Mouse (Mus musculus) cortical plate, adult 2 months (tissue): ENCODE data around the gene Sprtn.

Experiments used
- CTCF ChIP-seq: fragments of 200-500 bp; IDR thresholded peaks from 2 replicates; pipeline ENCODE4 v1.5.1; 2011; ENCODE audit warnings: mild to moderate bottlenecking, control low read depth, low read length; ENCODE audit not compliant: insufficient read depth; ENCODE audit errors: extremely low read depth
- POLR2A ChIP-seq: fragments of 200-500 bp; IDR thresholded peaks from 2 replicates; pipeline ENCODE4 v1.6.1; 2011; ENCODE audit warnings: mild to moderate bottlenecking, low read length, control low read depth; ENCODE audit not compliant: insufficient read depth; ENCODE audit errors: extremely low read depth

DNA sequence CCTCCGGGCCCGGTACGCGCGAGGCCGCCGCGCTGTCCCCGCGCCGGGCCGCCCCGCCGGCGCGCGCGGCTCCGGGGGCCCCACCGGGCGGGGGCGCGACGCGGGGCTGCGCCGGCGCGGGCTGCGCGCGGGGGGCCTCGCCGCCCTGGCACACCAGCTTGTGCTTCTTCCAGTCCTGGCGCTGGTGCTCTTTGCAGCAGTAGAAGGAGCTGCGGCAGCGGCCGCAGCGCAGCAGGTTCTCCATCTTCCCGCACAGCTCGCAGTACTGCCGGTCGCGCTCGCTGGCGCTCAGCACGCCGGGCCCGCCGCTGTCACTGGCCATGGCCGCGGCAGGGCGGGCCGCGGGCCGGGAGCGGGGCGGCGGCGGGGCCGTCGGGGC, 51.0 kb downstream of the Sprtn start:
- TF ChIP-seq POLR2A (peak; percentile 28; the same call in 1 of the 2 replicates), CTCF (no peak)
